Mouse (Mus musculus): Measurements from ENCODE around the gene 4930519P11Rik. TPM values are rescaled to one million over a fixed set of nuclear protein-coding genes. Genes with fewer than 3 reads are reported as not detected.

Gene 4930519P11Rik
- polyA plus RNA-seq, 1 experiment from 2014 or later, result 0.72 TPM

- Histone ChIP-seq H3K9me3 (replicated peaks; ENCODE audit: control insufficient read depth, low read length) (no peaks in the 10 kb centered on the region), H3K27me3 (ENCODE audit: control insufficient read depth, insufficient read depth, low read length) (no peaks in the 10 kb centered on the region), H3K9ac (ENCODE audit: low read depth, low read length) (no peak within 1 kb of the TSS), H3K4me3 (ENCODE audit: low read depth, low read length) (no peak within 1 kb of the TSS), H3K36me3 (ENCODE audit: control insufficient read depth, insufficient read depth, low read length) (no peaks in the 10 kb centered on the region), H3K4me2 (no peak within 1 kb of the TSS), H3K4me1 (ENCODE audit: control insufficient read depth, insufficient read depth, low read length) (0 out of 2 replicates have a peak, but pooled peaks cover 3% of the 10 kb centered on the region), H3K27ac (ENCODE audit: low read depth, low read length) (no peak within 1 kb of the TSS)
- 50% methylated on average over 8 of the region's 8 CpGs for WGBS (ENCODE audit: insufficient replicate concordance)
- ATAC-seq (replicated peaks; ENCODE audit: insufficient number of reproducible peaks, low FRiP score, low TSS enrichment), result no peak
Observed at GRCm38 (mm10) chr2:154651363-154651762, 38.1 kb upstream of the 4930519P11Rik start, which contains the start of gene Chmp4b. Chmp4b (plus strand) TSS chr2:154651705.

GRCm38 (mm10) chr2:154650404-154650803 is 37.2 kb upstream of the 4930519P11Rik start:
- Histone ChIP-seq H3K36me3 (ENCODE audit: control insufficient read depth, insufficient read depth, low read length) (peaks cover 4% of the 10 kb centered on the region; the same call in 1 of the 2 replicates), H3K4me1 (ENCODE audit: control insufficient read depth, insufficient read depth, low read length) (no peaks in the 10 kb centered on the region), H3K4me3 (ENCODE audit: low read depth, low read length) (no peak overlapping the region), H3K9me3 (replicated peaks; ENCODE audit: control insufficient read depth, low read length) (no peaks in the 10 kb centered on the region), H3K27ac (ENCODE audit: low read depth, low read length) (no peak overlapping the region), H3K9ac (ENCODE audit: low read depth, low read length) (no peak overlapping the region), H3K27me3 (ENCODE audit: control insufficient read depth, insufficient read depth, low read length) (no peaks in the 10 kb centered on the region), H3K4me2 (no peak overlapping the region)
- 80% methylated on average over 3 of the region's 3 CpGs for WGBS (ENCODE audit: insufficient replicate concordance)
- ATAC-seq (replicated peaks; ENCODE audit: insufficient number of reproducible peaks, low FRiP score, low TSS enrichment), result no peak

GRCm38 (mm10) chr2:154648086-154648485 is 34.8 kb upstream of the 4930519P11Rik start:
- Histone ChIP-seq H3K27ac (ENCODE audit: low read depth, low read length) (no peak overlapping the region), H3K9ac (ENCODE audit: low read depth, low read length) (no peak overlapping the region), H3K4me2 (no peak overlapping the region), H3K9me3 (replicated peaks; ENCODE audit: control insufficient read depth, low read length) (no peaks in the 10 kb centered on the region), H3K4me1 (ENCODE audit: control insufficient read depth, insufficient read depth, low read length) (no peaks in the 10 kb centered on the region), H3K4me3 (ENCODE audit: low read depth, low read length) (no peak overlapping the region), H3K27me3 (ENCODE audit: control insufficient read depth, insufficient read depth, low read length) (no peaks in the 10 kb centered on the region), H3K36me3 (ENCODE audit: control insufficient read depth, insufficient read depth, low read length) (peaks cover 7% of the 10 kb centered on the region; the same call in 1 of the 2 replicates)
- WGBS (ENCODE audit: insufficient replicate concordance), result 36% methylated on average over 3 of the region's 3 CpGs
- no peak for ATAC-seq (replicated peaks; ENCODE audit: insufficient number of reproducible peaks, low FRiP score, low TSS enrichment)

GRCm38 (mm10) chr2:154646634-154647033 is 33.4 kb upstream of the 4930519P11Rik start:
- Histone ChIP-seq H3K27ac (ENCODE audit: low read depth, low read length) (no peak overlapping the region), H3K4me2 (no peak overlapping the region), H3K27me3 (ENCODE audit: control insufficient read depth, insufficient read depth, low read length) (no peaks in the 10 kb centered on the region), H3K4me1 (ENCODE audit: control insufficient read depth, insufficient read depth, low read length) (0 out of 2 replicates have a peak, but pooled peaks cover 3% of the 10 kb centered on the region), H3K36me3 (ENCODE audit: control insufficient read depth, insufficient read depth, low read length) (peaks cover 7% of the 10 kb centered on the region; the same call in 1 of the 2 replicates), H3K4me3 (ENCODE audit: low read depth, low read length) (no peak overlapping the region), H3K9ac (ENCODE audit: low read depth, low read length) (no peak overlapping the region), H3K9me3 (replicated peaks; ENCODE audit: control insufficient read depth, low read length) (no peaks in the 10 kb centered on the region)
- no peak for ATAC-seq (replicated peaks; ENCODE audit: insufficient number of reproducible peaks, low FRiP score, low TSS enrichment)
- WGBS (ENCODE audit: insufficient replicate concordance), result 77% methylated on average over 5 of the region's 5 CpGs

- Histone ChIP-seq H3K4me1 (ENCODE audit: control insufficient read depth, insufficient read depth, low read length) (0 out of 2 replicates have a peak, but pooled peaks cover 3% of the 10 kb centered on the region), H3K4me2 (no peak overlapping the region), H3K36me3 (ENCODE audit: control insufficient read depth, insufficient read depth, low read length) (peaks cover 16% of the 10 kb centered on the region), H3K9me3 (replicated peaks; ENCODE audit: control insufficient read depth, low read length) (no peaks in the 10 kb centered on the region), H3K4me3 (ENCODE audit: low read depth, low read length) (no peak overlapping the region), H3K9ac (ENCODE audit: low read depth, low read length) (no peak overlapping the region), H3K27ac (ENCODE audit: low read depth, low read length) (no peak overlapping the region), H3K27me3 (ENCODE audit: control insufficient read depth, insufficient read depth, low read length) (no peaks in the 10 kb centered on the region)
- WGBS (ENCODE audit: insufficient replicate concordance), result 60% methylated on average over 6 of the region's 6 CpGs
- ATAC-seq (replicated peaks; ENCODE audit: insufficient number of reproducible peaks, low FRiP score, low TSS enrichment), result no peak
Observed at GRCm38 (mm10) chr2:154642712-154643385, 29.6 kb upstream of the 4930519P11Rik start.

GRCm38 (mm10) chr2:154642005-154642459 is 28.8 kb upstream of the 4930519P11Rik start:
- Histone ChIP-seq H3K9ac (ENCODE audit: low read depth, low read length) (no peak overlapping the region), H3K27me3 (ENCODE audit: control insufficient read depth, insufficient read depth, low read length) (no peaks in the 10 kb centered on the region), H3K36me3 (ENCODE audit: control insufficient read depth, insufficient read depth, low read length) (peaks cover 17% of the 10 kb centered on the region), H3K4me3 (ENCODE audit: low read depth, low read length) (no peak overlapping the region), H3K27ac (ENCODE audit: low read depth, low read length) (no peak overlapping the region), H3K4me1 (ENCODE audit: control insufficient read depth, insufficient read depth, low read length) (0 out of 2 replicates have a peak, but pooled peaks cover 3% of the 10 kb centered on the region), H3K9me3 (replicated peaks; ENCODE audit: control insufficient read depth, low read length) (no peaks in the 10 kb centered on the region), H3K4me2 (no peak overlapping the region)
- no peak for ATAC-seq (replicated peaks; ENCODE audit: insufficient number of reproducible peaks, low FRiP score, low TSS enrichment)
- WGBS (ENCODE audit: insufficient replicate concordance), result 93% methylated on average over 9 of the region's 9 CpGs

- peaks cover 17% of the 10 kb centered on the region for H3K36me3 ChIP-seq (ENCODE audit: control insufficient read depth, insufficient read depth, low read length)
- no peak overlapping the region for H3K27ac ChIP-seq (ENCODE audit: low read depth, low read length)
- ATAC-seq (replicated peaks; ENCODE audit: insufficient number of reproducible peaks, low FRiP score, low TSS enrichment), result no peak
- H3K4me2 ChIP-seq, result no peak overlapping the region
- H3K27me3 ChIP-seq (ENCODE audit: control insufficient read depth, insufficient read depth, low read length), result no peaks in the 10 kb centered on the region
- no peaks in the 10 kb centered on the region for H3K9me3 ChIP-seq (replicated peaks; ENCODE audit: control insufficient read depth, low read length)
- no peak overlapping the region for H3K4me3 ChIP-seq (ENCODE audit: low read depth, low read length)
- H3K4me1 ChIP-seq (ENCODE audit: control insufficient read depth, insufficient read depth, low read length), result 0 out of 2 replicates have a peak, but pooled peaks cover 3% of the 10 kb centered on the region
- WGBS (ENCODE audit: insufficient replicate concordance), result 80% methylated on average over 8 of the region's 8 CpGs
- H3K9ac ChIP-seq (ENCODE audit: low read depth, low read length), result no peak overlapping the region
Observed at GRCm38 (mm10) chr2:154641176-154641575, 27.9 kb upstream of the 4930519P11Rik start.

GRCm38 (mm10) chr2:154639115-154639514 is 25.9 kb upstream of the 4930519P11Rik start:
- Histone ChIP-seq H3K4me3 (ENCODE audit: low read depth, low read length) (no peak overlapping the region), H3K4me1 (ENCODE audit: control insufficient read depth, insufficient read depth, low read length) (0 out of 2 replicates have a peak, but pooled peaks cover 3% of the 10 kb centered on the region), H3K4me2 (no peak overlapping the region), H3K9me3 (replicated peaks; ENCODE audit: control insufficient read depth, low read length) (no peaks in the 10 kb centered on the region), H3K36me3 (ENCODE audit: control insufficient read depth, insufficient read depth, low read length) (peaks cover 14% of the 10 kb centered on the region), H3K27ac (ENCODE audit: low read depth, low read length) (no peak overlapping the region), H3K27me3 (ENCODE audit: control insufficient read depth, insufficient read depth, low read length) (no peaks in the 10 kb centered on the region), H3K9ac (ENCODE audit: low read depth, low read length) (no peak overlapping the region)
- no peak for ATAC-seq (replicated peaks; ENCODE audit: insufficient number of reproducible peaks, low FRiP score, low TSS enrichment)
- WGBS (ENCODE audit: insufficient replicate concordance), result 90% methylated on average over 4 of the region's 4 CpGs

Measured in heart, embryonic 11.5 days (tissue).